Mouse (Mus musculus) myocyte (in vitro differentiated cells): Measurements from ENCODE around the gene Atoh8. TPM values are rescaled to one million over a fixed set of nuclear protein-coding genes. Genes with fewer than 3 reads are reported as not detected.

ENCODE experiments used
- H3K27me3 ChIP-seq: one replicate; pipeline ENCODE4 v1.6.1; 2011; ENCODE audit not compliant: control insufficient read depth, insufficient read depth, insufficient read length
- H3K36me3 ChIP-seq: one replicate; pipeline ENCODE4 v1.6.1; 2011; ENCODE audit not compliant: control insufficient read depth, insufficient read depth
- H3K4me2 ChIP-seq: one replicate; pipeline ENCODE4 v1.6.1; 2011; ENCODE audit warnings: low read depth, control low read depth
- H3K4me3 ChIP-seq: one replicate; pipeline ENCODE4 v1.5.1; 2011; ENCODE audit warnings: mild to moderate bottlenecking, control low read depth, moderate library complexity
- H3K79me2 ChIP-seq: one replicate; pipeline ENCODE4 v1.6.1; 2011; ENCODE audit not compliant: control insufficient read depth, insufficient read depth
- H3ac ChIP-seq: one replicate; pipeline ENCODE4 v1.6.1; 2011; ENCODE audit not compliant: control insufficient read depth, insufficient read length
- CEBPB ChIP-seq: IDR thresholded peaks from 2 replicates; pipeline ENCODE4 v1.6.1; 2011; ENCODE audit warnings: mild to moderate bottlenecking, moderate library complexity; ENCODE audit not compliant: poor library complexity, insufficient read depth, severe bottlenecking
- E2F4 ChIP-seq: IDR thresholded peaks from one replicate; pipeline ENCODE4 v1.6.1; 2011; ENCODE audit warnings: mild to moderate bottlenecking, control low read depth, moderate library complexity; ENCODE audit not compliant: insufficient read depth
- MAX ChIP-seq: IDR thresholded peaks from one replicate; pipeline ENCODE4 v1.6.1; 2011; ENCODE audit warnings: low read depth, mild to moderate bottlenecking, control low read depth
- MYOD1 ChIP-seq, 3 experiments: IDR thresholded peaks; one replicate each; pipeline ENCODE4 v1.6.1; 2011; ENCODE audit warnings: control low read depth in 2 of 3, low read depth in 2 of 3, mild to moderate bottlenecking in 2 of 3, moderate library complexity in 1 of 3; ENCODE audit not compliant: insufficient read length in 2 of 3, control insufficient read depth in 1 of 3
- MYOG ChIP-seq, 3 experiments: IDR thresholded peaks; one replicate each; pipeline ENCODE4 v1.6.1; 2011; ENCODE audit warnings: control low read depth in 2 of 3, low read depth in 2 of 3, mild to moderate bottlenecking in 2 of 3; ENCODE audit not compliant: insufficient read length in 2 of 3, control insufficient read depth in 1 of 3, insufficient read depth in 1 of 3
- POLR2A ChIP-seq: IDR thresholded peaks from one replicate; pipeline ENCODE4 v1.6.1; 2011; ENCODE audit warnings: low read depth, mild to moderate bottlenecking, control low read depth, moderate library complexity; ENCODE audit not compliant: insufficient read length
- POLR2AphosphoS2 ChIP-seq: IDR thresholded peaks from one replicate; pipeline ENCODE4 v1.6.1; 2011; ENCODE audit warnings: low read depth, control low read depth; ENCODE audit not compliant: insufficient read length
- REST ChIP-seq: IDR thresholded peaks from one replicate; pipeline ENCODE4 v1.6.1; 2011; ENCODE audit warnings: mild to moderate bottlenecking, control low read depth, moderate library complexity; ENCODE audit not compliant: insufficient read depth, insufficient read length
- SRF ChIP-seq: IDR thresholded peaks from one replicate; pipeline ENCODE4 v1.6.1; 2011; ENCODE audit warnings: low read depth; ENCODE audit not compliant: control insufficient read depth, insufficient read length
- TCF12 ChIP-seq: IDR thresholded peaks from one replicate; pipeline ENCODE4 v1.6.1; 2011; ENCODE audit warnings: mild to moderate bottlenecking, control low read depth; ENCODE audit not compliant: poor library complexity, insufficient read depth, severe bottlenecking
- TCF3 ChIP-seq: IDR thresholded peaks from one replicate; pipeline ENCODE4 v1.6.1; 2011; ENCODE audit warnings: low read depth, control low read depth; ENCODE audit not compliant: insufficient read length
- USF1 ChIP-seq: IDR thresholded peaks from one replicate; pipeline ENCODE4 v1.6.1; 2011; ENCODE audit warnings: low read depth, mild to moderate bottlenecking, control low read depth, moderate library complexity
- polyA plus RNA-seq: library from polyadenylated mRNA; unstranded; fragments of >200 nt; fragmentation: generic; extraction: Trizol; gene quantifications from one replicate; pipeline ENCODE4 v1.2.1, GENCODE M21; 2012; ENCODE audit warnings: missing spikeins

Atoh8 gene
- polyA plus RNA-seq, 1 experiment, result 2.1 TPM

DNA sequence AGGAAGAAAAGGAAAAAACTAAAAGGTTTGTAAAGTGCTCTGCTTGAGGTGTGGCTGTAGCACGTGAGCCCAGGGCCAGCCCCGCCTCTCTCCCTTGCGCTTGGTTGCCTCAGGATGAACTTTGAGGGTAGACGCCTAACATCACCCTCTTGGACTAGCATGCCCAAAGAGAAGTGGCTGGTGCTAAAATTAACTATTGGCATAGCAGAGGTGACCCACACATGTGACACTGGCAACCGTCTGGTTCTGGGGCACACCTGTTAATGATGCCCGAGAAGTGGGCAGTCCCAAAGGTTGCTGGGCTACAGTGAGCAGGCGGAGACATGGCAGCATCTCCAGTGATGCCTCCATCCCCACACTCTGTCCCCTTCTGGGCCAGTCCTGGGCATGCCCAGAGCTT, 24.1 kb upstream of the Atoh8 start:
- H3K4me3 ChIP-seq, result no peak overlapping the region
- TF ChIP-seq MYOG (IDR thresholded peaks at IDR 0.05; ENCODE audit: control insufficient read depth in 1 of 3, insufficient read depth in 1 of 3, insufficient read length in 2 of 3, low read depth in 2 of 3) (peak in 1 of 3 experiments; percentile 49), MYOD1 (IDR thresholded peaks at IDR 0.05; ENCODE audit: control insufficient read depth in 1 of 3, insufficient read length in 2 of 3, low read depth in 2 of 3) (peak in 1 of 3 experiments; percentile 27), REST (no peak)
- no peaks in the 10 kb centered on the region for H3K79me2 ChIP-seq
- no peak overlapping the region for H3K4me2 ChIP-seq
- no peaks in the 10 kb centered on the region for H3K36me3 ChIP-seq
- H3ac ChIP-seq, result no peak overlapping the region
- no peaks in the 10 kb centered on the region for H3K27me3 ChIP-seq

DNA sequence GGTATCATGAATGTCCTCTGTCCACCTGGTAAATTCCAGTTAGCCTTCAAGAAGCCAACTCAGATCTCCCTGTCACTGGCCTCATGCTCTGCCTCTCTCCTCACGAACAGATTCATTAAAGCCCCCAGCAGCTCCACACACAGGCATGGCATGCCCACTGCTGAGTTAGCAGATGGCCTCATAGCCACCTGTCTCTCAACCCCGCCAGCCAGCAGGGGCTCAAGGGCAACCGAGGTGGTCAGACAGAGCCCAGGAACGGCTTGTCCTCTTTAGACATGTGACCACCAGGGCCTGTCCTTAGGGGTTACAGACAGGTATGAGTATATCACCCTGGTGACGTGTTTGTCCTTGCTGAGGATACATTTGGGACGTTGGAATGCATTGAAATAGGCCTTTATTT, 19.9 kb upstream of the Atoh8 start:
- Histone ChIP-seq H3K79me2 (no peaks in the 10 kb centered on the region), H3ac (no peak overlapping the region), H3K36me3 (no peaks in the 10 kb centered on the region), H3K4me2 (peak overlapping the region; percentile 10), H3K4me3 (no peak overlapping the region), H3K27me3 (no peaks in the 10 kb centered on the region)
- no peak for TF ChIP-seq TCF12
- peak in 2 of 3 experiments; percentile 46 to 69 for TF ChIP-seq MYOD1 (IDR thresholded peaks at IDR 0.05; ENCODE audit: control insufficient read depth in 1 of 3, insufficient read length in 2 of 3, low read depth in 2 of 3)
- TF ChIP-seq MYOG (IDR thresholded peaks at IDR 0.05; ENCODE audit: control insufficient read depth in 1 of 3, insufficient read depth in 1 of 3, insufficient read length in 2 of 3, low read depth in 2 of 3), result peak in 2 of 3 experiments; percentile 28 to 61
- TF ChIP-seq MAX, result no peak

GRCm38 (mm10) chr6:72254588-72255075, 19.3 kb upstream of the Atoh8 start:
- TF ChIP-seq USF1 (no peak), MAX (no peak), MYOD1 (IDR thresholded peaks at IDR 0.05; ENCODE audit: control insufficient read depth in 1 of 3, insufficient read length in 2 of 3, low read depth in 2 of 3) (peak in 2 of 3 experiments; percentile 48 to 74), REST (no peak), CEBPB (no peak), MYOG (IDR thresholded peaks at IDR 0.05; ENCODE audit: control insufficient read depth in 1 of 3, insufficient read depth in 1 of 3, insufficient read length in 2 of 3, low read depth in 2 of 3) (peak; percentile 44 to 89 (median 75)), E2F4 (no peak), TCF12 (no peak)
- Histone ChIP-seq H3ac (no peak overlapping the region), H3K4me3 (no peak overlapping the region), H3K79me2 (no peaks in the 10 kb centered on the region), H3K4me2 (peak overlapping the region; percentile 10), H3K27me3 (no peaks in the 10 kb centered on the region), H3K36me3 (no peaks in the 10 kb centered on the region)

DNA sequence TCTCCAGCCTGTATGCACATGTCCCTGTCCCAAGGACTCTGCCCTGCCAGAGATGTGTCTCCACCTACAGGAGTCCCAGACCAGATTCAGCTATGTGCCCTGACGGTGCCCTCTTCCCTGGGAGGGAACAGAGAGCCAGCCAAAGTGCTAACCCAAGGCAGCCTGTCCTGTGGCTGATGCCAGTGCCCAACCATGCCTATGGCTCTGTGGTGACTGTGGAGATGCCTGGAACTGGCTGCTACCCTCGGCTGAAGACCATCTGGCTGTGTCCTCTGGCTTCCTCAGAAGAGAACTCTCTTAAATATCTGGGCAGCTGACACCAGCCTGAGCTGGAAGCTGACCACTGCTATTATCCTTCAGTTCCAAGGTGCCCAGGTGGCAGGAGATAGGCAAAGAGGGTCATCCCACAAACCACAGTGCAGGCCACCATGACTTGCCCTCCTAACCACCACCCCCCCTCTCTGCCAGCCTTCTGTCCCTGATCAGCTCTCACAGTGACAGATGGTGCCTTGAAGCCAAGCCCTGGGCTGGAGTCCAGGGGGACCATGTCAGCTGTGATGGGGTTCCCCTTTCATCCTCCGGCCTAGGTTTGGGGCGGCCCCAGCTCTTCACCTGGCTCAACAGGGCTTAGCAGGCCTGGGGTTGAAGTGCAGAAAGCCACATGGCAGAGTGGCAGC, 18.7 kb upstream of the Atoh8 start:
- no peaks in the 10 kb centered on the region for H3K36me3 ChIP-seq
- TF ChIP-seq TCF3 (peak; percentile 87), SRF (no peak), TCF12 (peak; percentile 83), MYOG (IDR thresholded peaks at IDR 0.05; ENCODE audit: control insufficient read depth in 1 of 3, insufficient read depth in 1 of 3, insufficient read length in 2 of 3, low read depth in 2 of 3) (peak; percentile 78 to 94 (median 94)), POLR2A (no peak), POLR2AphosphoS2 (no peak), REST (no peak), E2F4 (no peak), MAX (no peak), CEBPB (no peak), USF1 (no peak), MYOD1 (IDR thresholded peaks at IDR 0.05; ENCODE audit: control insufficient read depth in 1 of 3, insufficient read length in 2 of 3, low read depth in 2 of 3) (peak; percentile 35 to 92 (median 84))
- no peaks in the 10 kb centered on the region for H3K27me3 ChIP-seq
- no peaks in the 10 kb centered on the region for H3K79me2 ChIP-seq
- no peak overlapping the region for H3ac ChIP-seq
- peak overlapping the region; percentile 10 for H3K4me2 ChIP-seq
- no peak overlapping the region for H3K4me3 ChIP-seq

DNA sequence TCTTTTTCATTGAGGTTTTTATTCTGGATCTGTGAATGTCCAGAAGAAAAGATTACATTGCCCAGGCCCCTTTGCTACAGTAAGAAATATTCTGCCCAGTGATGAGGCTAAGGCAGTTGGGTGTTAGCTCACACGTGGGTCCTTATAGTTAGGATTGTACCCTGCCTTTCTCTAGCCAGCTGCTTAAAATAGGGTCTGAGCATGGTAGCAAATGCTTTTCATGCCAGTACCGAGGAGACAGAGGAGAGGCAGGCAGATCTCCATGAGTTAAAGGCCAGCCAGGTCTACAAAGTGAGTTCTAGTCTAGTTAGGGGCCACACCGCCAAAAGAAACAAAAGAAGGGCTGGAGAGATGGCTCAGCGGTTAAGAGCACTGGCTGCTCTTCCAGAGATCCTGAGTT, 17.8 kb upstream of the Atoh8 start:
- no peaks in the 10 kb centered on the region for H3K27me3 ChIP-seq
- no peaks in the 10 kb centered on the region for H3K79me2 ChIP-seq
- TF ChIP-seq E2F4 (no peak), TCF12 (no peak)
- H3K4me2 ChIP-seq, result no peak overlapping the region
- no peak overlapping the region for H3ac ChIP-seq
- no peak overlapping the region for H3K4me3 ChIP-seq
- H3K36me3 ChIP-seq, result no peaks in the 10 kb centered on the region
